Mouse (Mus musculus): ENCODE results near the gene 6820408C15Rik. TPM values are rescaled to one million over a fixed set of nuclear protein-coding genes. Genes with fewer than 3 reads are reported as not detected.

Gene 6820408C15Rik
- total RNA-seq, 1 experiment from 2014 or later, result not detected

Other genes with a start within 250 kb of the 6820408C15Rik start
- gene Csnk2a1, start 188.7 kb upstream of the 6820408C15Rik start, total RNA-seq (2017), result 138 and 169 TPM in 2 replicates
- gene Tbc1d20, start 121.8 kb upstream of the 6820408C15Rik start, total RNA-seq (2017), result 26.0 and 28.6 TPM in 2 replicates
- gene Rbck1, start 82.9 kb upstream of the 6820408C15Rik start, total RNA-seq (2017), result 63.9 and 70.2 TPM in 2 replicates
- 1.7 and 3.0 TPM in 2 replicates for gene Trib3, start 71.6 kb upstream of the 6820408C15Rik start, total RNA-seq (2017)
- not detected in 2 replicates for gene Nrsn2, start 38.9 kb upstream of the 6820408C15Rik start, total RNA-seq (2017)
- gene Sox12, start 17.5 kb upstream of the 6820408C15Rik start, total RNA-seq (2017), result 1.9 and 3.9 TPM in 2 replicates
- gene Zcchc3, start 560 bp upstream of the 6820408C15Rik start, total RNA-seq (2017), result 5.8 and 5.9 TPM in 2 replicates
- not detected in 2 replicates for gene Defb23, start 49.0 kb downstream of the 6820408C15Rik start, total RNA-seq (2017)
- not detected in 2 replicates for gene Defb20, start 61.5 kb downstream of the 6820408C15Rik start, total RNA-seq (2017)
- gene Defb22, start 74.6 kb downstream of the 6820408C15Rik start, total RNA-seq (2017), result not detected in 2 replicates
- not detected in 2 replicates for gene Defb26, start 96.1 kb downstream of the 6820408C15Rik start, total RNA-seq (2017)
- not detected in 2 replicates for gene Defb28, start 102.7 kb downstream of the 6820408C15Rik start, total RNA-seq (2017)
- not detected in 2 replicates for gene Defb29, start 124.5 kb downstream of the 6820408C15Rik start, total RNA-seq (2017)
- gene Gm17416, start 153.8 kb downstream of the 6820408C15Rik start, total RNA-seq (2017), result not detected in 2 replicates
- gene Defb21, start 157.2 kb downstream of the 6820408C15Rik start, total RNA-seq (2017), result not detected in 2 replicates
- gene Defb19, start 164.7 kb downstream of the 6820408C15Rik start, total RNA-seq (2017), result not detected in 2 replicates
- not detected in 2 replicates for gene Defb45, start 183.8 kb downstream of the 6820408C15Rik start, total RNA-seq (2017)
- gene Defb36, start 188.7 kb downstream of the 6820408C15Rik start, total RNA-seq (2017), result not detected in 2 replicates
- gene Defb25, start 207.5 kb downstream of the 6820408C15Rik start, total RNA-seq (2017), result not detected in 2 replicates
- not detected in 2 replicates for gene Rem1, start 211.4 kb downstream of the 6820408C15Rik start, total RNA-seq (2017)

All from hematopoietic stem cell, adult 5-6 weeks (primary cell).